Mouse (Mus musculus) embryo, embryonic 9.5 days (tissue): Measurements from ENCODE around the gene Ccr10.
A peak's percentile ranks its signal among the peaks of the same experiment; 100 is the strongest.
"Not testable (repeated sequence)": the region's sequence is repeated elsewhere in the genome, so short reads cannot be mapped to it uniquely, and the experiment has no call there.

ENCODE experiments used
- DNase-seq: peaks from one replicate; pipeline ENCODE4 v3.0.0-alpha.2; 2017; ENCODE audit errors: extremely low spot score

The Ccr10 gene

DNA sequence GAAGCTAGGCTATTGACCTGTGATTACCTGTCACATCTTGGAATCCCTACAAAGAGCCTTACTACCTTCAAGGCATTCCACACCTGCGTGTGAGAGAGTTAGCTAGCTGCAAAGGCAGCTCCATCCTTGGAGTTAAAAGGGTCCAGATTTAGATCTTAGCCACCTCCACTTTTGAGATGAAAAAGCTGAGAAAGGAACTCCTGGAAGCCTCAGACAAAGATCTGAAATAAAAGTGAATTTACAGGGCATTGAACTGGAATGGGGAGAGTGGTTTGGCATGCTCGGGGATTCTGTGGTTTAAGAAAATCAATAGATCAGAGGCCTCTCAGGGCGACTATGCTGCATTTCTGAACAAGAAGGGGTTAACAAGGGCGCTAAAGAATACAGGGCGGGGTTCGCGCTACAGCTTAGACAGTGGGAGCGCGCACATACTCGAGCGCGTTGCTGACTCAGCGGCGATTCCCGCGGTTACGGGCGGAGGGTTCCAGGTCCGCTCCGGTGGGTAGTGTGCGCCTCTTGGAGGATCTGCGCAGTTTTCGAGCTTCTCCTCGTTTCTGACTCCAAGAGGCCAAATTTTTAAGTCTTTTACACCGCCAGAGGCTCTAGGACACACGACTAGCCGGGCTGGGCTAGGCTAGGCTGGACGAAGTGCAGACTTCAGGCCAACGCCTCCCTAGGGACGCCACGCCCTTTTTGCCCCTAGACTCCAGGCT, 3.4 kb downstream of the Ccr10 start:
- DNase-seq = peak; percentile 76

DNA sequence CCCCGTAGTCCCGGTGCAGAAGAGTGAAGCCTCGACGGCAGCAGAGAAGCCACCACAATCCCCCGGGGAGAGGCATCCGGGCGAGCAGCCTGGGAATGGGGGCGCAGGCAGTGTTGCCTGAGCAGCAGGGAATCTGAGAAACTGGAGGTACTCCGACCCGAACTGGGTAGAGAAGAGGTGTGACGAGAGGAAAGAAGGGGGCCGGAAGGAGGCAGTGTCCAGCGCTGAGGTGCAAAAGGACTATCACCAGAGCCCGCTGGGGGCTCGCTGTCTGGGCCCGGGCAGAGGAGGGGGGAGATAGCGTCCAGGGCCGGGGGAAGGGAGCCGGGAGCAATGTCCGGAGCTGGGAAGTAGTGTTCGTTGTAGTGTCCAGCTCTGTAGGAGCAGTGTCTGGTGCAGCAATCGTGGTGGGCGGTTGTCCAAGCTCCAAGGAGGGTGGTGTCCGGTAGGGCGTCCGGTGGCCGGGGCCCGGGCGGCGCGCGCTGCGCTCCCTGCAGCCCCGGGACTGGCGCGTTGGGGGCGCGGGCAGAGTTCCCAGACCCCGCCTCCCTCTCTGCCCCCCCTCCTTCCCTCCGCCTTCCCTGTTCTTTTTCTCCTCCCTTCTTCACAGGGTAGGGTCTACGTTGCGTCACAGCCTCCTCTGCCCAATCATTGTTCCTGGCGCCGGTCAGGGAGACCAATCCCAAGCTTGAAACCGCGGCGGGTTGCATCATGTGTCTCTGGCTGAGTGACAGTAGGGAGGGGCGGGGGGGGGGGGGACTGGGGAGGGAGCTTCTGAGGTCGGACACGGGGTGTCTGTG, 4.2 kb downstream of the Ccr10 start, which contains the start of gene Plekhh3:
Gene Plekhh3 (minus strand): TSS at position 541 of the 800 bp plus-strand sequence.
- peak; percentile 95 for DNase-seq

DNA sequence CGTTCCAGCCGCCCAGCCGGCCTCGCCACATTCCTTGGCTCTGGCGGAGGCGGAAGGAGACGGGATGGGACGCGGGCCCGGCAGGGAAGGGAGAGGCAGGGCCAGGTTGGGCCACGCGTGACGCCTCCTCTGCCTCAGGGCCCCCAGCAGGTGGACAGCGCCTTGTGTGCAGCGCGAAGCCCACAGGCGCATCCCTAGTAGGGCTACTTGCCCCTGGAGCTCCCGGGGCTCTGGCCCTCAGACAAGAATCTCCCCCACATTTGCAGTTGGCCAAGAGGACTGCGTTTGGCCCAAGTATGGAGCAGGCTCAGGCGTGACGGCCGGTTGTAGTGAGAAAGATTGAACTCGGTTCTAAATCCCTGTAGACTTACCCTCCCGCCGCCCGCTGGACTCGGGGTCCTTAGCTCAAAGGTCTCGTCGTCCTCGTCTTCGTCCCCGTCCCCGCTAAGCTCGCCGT, 4.9 kb downstream of the Ccr10 start, which contains the start of gene Cntnap1:
Gene Cntnap1 (plus strand): TSS at position 170 of the 457 bp plus-strand sequence.
- DNase-seq = no peak

GRCm38 (mm10) chr11:101169301-101170107, 5.7 kb downstream of the Ccr10 start:
- DNase-seq = no peak

GRCm38 (mm10) chr11:101168301-101168980, 6.8 kb downstream of the Ccr10 start:
- DNase-seq = no peak

GRCm38 (mm10) chr11:101167963-101168300, 7.3 kb downstream of the Ccr10 start:
- no peak for DNase-seq

DNA sequence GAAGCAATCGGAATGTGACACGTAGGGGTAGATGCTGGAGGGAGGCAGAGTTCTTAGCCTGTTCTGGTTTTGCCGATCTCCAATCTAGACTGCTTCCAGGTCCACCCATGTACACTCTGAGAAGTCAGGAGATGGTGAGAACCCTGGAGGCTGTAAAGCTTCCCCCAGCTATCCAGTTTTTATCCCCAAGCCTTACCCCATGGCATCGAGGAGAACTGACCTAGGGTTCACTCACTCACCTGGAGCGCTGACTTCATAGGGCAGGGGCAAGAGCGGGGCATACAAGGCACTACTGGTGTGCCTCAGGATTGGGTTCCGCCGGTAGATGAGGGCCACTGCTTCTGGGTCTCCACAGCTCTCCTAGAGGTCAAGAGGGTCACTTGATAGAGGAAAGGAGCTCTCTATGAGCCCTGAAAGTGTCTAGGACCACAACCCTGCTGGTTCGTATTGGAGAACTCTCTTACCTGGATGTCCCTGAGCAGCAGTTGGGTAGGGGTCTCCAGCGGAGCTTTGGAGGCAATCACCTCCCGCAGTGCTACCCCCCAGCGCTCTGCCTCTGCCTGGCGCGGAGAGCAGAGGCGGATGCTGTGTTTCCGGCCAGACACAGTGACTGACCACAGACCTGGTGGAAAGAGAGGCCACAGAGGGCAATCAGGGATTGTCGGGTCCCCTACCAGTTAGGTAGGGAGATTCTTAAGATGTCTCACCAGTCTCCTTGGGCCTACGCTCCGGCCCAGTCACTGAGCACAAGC, 7.9 kb downstream of the Ccr10 start:
- no peak for DNase-seq

DNA sequence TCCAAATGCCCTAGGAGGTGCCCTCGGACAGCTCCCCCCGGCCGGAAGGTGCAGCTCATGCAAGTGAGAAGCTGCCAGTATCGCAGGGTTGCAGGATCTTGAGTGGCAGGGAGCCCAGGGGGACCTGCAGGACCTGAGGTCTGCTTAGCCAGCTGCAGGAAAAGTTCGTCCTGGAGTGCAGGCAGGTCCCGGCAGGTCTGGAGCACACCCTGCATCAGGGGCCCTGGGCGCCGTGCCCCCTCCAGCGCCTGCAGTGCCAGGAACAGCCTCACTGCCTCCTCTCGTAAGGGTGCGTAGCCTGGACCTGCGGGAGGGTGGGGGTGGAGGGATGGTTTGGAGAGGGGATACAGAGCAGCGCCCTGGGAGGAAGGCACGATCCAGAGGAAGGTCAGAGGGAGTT, 8.9 kb downstream of the Ccr10 start:
- DNase-seq = no peak

GRCm38 (mm10) chr11:101164677-101165580, 10.3 kb downstream of the Ccr10 start:
- peak; percentile 56 for DNase-seq

GRCm38 (mm10) chr11:101164351-101164665, 10.9 kb downstream of the Ccr10 start:
- DNase-seq = no peak

GRCm38 (mm10) chr11:101163476-101164350, 11.5 kb downstream of the Ccr10 start:
- no peak for DNase-seq

DNA sequence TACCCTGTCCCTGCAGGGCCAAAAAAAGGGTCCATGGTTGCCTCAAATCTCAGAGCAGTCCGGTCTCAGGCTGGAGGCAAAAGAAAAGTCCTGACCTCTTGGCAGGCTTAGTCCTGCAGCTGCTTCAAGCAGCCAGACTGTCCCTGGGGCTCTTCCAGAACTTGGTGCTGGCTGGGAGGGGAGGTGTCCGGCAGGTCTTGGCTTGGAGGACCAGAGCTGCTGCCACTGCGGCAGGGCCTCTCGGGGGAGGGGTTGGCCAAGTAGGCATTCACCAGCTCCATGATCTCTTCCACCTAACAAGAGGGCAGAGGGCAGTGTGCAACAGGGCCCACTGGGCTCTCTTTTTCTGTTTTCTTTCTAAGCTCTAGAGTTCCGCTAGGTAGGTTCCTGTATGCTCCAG, 12.5 kb downstream of the Ccr10 start:
- no peak for DNase-seq

GRCm38 (mm10) chr11:101162301-101162700, 12.9 kb downstream of the Ccr10 start:
- no peak for DNase-seq

DNA sequence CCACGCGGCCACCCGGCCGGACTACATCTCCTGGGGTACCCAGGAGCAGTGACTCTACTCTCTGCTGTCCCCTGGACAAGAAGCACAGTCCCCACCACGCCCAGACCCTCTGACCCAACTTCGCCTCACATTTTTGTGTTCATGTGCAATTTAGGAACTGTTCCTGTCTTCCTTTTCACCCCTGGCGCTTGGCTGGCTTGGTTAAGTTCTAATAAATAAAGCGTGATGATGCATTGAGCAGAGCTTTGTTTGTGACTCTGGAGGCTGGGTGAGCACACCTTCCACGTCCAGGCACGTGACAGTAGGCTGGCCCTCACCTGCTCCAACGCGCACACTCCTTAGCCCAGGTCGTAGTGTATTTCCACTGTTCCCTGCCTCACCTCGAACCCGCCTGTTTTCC, 13.7 kb downstream of the Ccr10 start:
- no peak for DNase-seq

- not testable (repeated sequence) for DNase-seq
Measured at GRCm38 (mm10) chr11:101160981-101161505, 14.2 kb downstream of the Ccr10 start.

- DNase-seq = not testable (repeated sequence)
Measured at GRCm38 (mm10) chr11:101160151-101160550, 15.1 kb downstream of the Ccr10 start.

DNA sequence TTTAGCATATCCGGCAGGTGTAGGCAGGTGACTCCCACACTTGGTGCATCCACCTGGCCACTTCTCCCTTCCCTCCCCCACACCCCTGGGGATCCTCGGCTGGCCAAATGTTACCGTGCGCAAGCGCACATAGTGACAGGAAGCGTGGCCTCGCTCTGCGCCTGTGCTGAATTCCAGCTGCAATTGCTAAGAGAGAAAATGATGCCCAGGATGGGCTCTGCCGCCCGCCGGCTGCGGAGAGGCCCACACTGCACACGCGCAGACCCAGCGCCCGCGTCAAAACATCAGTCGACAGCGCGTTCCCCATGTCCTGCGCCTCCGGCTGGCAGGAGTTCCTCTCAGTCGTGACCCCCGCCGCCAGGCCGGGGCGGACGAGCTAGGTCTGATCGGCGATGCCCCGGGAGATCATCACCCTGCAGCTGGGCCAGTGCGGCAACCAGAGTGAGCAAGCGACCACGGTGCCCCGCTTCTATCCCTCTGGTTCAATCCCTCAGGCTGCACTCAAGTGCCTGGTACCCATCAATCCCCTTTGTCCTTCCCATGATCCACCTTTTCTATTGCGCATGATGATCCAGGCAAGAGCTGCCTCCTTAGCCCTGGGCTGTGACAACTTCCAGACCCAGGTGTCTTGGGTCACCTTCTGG, 19.4 kb downstream of the Ccr10 start, which contains the start of gene Tubg2:
Gene Tubg2 (plus strand): TSS at position 180 of the 644 bp plus-strand sequence.
- peak; percentile 67 for DNase-seq

- DNase-seq = no peak
Measured at GRCm38 (mm10) chr11:101155151-101155550, 20.1 kb downstream of the Ccr10 start.
